Mouse (Mus musculus): ENCODE measurements at regions not wholly inside any gene's neighbourhood (a gene's known extent, or its start where the extent isn't known, plus 50 kb on each side); places are given as distances from the start of the nearest gene placed in this dataset.

- Histone ChIP-seq H3K27ac (no peak overlapping the region), H3K27me3 (no peaks in the 10 kb centered on the region), H3K9ac (no peak overlapping the region), H3K4me3 (replicated peaks) (no peak overlapping the region), H3K36me3 (no peaks in the 10 kb centered on the region), H3K4me2 (no peak overlapping the region), H3K4me1 (peaks cover 3% of the 10 kb centered on the region; the same call in 1 of the 2 replicates), H3K9me3 (replicated peaks) (no peaks in the 10 kb centered on the region)
- ATAC-seq (replicated peaks; ENCODE audit: low FRiP score) = no peak
- WGBS = 70% methylated on average over 5 of the region's 5 CpGs
Measured at GRCm38 (mm10) chr9:116338093-116338728, 163.1 kb upstream of the Tgfbr2 start.

DNA sequence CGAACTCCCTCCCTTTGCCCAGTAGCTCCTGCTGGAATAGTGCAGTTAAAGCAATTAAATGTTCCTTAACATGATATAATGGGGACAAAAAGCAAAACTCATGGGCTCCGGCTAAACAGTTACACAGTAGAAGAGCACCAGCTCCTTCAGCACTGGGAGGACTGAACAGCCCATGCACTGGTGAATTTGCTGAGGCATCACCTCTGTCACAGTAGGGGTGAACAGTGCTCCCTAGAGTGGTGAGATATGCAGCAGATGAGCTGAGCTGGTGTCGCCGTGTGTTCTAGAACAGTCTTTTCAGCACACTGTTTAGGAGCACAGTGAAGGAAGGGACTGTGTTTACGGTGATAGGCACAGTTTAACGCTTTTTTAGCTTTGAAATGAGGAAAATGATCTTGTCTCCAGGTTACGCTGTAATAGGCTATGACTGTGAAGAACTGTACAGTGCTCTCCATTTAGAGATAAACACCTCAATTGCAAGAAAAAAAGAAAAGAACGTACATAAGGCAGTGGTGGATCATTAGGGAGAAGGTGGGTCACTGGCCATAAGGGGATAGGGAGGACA lies 162.4 kb upstream of the Tgfbr2 start:
- Histone ChIP-seq H3K9ac (no peak overlapping the region), H3K27ac (no peak overlapping the region), H3K36me3 (no peaks in the 10 kb centered on the region), H3K9me3 (replicated peaks) (no peaks in the 10 kb centered on the region), H3K4me3 (replicated peaks) (no peak overlapping the region), H3K4me1 (peaks cover 3% of the 10 kb centered on the region; the same call in 1 of the 2 replicates), H3K4me2 (no peak overlapping the region), H3K27me3 (no peaks in the 10 kb centered on the region)
- 91% methylated on average over 8 of the region's 8 CpGs for WGBS
- ATAC-seq (replicated peaks; ENCODE audit: low FRiP score) = no peak

DNA sequence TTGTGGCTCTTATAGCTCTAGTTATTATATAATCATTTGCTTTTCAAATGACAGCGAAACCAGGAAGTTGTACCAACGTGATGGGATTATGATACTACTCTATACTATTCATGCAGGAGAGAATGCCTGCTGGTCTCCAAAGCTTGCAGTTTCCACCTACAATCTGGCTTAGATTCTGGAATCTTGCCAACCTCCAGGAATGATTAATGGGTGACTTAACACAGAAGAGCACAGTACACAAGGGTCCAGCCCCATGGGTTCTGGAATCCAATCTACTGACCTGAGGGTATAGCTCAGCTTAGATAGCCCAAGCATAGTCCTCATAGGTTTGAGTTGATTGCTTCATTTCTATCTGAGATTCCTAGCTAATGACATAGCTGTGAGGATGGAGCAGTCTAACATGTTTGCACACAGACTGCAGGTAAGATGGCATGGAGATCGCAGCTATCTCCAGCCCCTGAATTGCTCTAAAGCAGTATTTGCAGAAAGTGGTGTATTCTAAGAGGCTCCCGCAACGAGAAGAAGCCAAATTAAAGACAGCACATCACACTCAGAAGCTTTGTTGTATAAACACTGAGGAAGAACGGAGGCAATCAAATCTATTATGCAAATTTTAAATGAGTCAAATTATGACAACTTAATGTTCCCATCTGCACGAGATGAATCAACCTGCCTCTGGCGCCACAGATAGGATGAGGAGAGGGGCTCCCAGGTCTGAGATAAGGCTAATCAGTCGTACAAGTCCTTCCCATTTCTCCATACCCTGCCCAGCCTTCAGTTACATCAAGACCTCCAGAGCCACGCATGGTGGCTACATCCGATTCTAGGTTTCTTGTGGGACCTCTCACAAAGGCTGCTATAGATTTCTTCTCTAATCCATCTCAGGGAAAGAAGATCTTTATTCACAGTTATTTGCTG lies 160.7 kb upstream of the Tgfbr2 start:
- no peak overlapping the region for H3K27ac ChIP-seq
- H3K27me3 ChIP-seq = no peaks in the 10 kb centered on the region
- no peaks in the 10 kb centered on the region for H3K36me3 ChIP-seq
- 85% methylated on average over 11 of the region's 11 CpGs for WGBS
- peaks cover 7% of the 10 kb centered on the region; the same call in 1 of the 2 replicates for H3K4me1 ChIP-seq
- H3K4me3 ChIP-seq (replicated peaks) = no peak overlapping the region
- H3K4me2 ChIP-seq = no peak overlapping the region
- no peak overlapping the region for H3K9ac ChIP-seq
- no peaks in the 10 kb centered on the region for H3K9me3 ChIP-seq (replicated peaks)
- no peak for ATAC-seq (replicated peaks; ENCODE audit: low FRiP score)

GRCm38 (mm10) chr9:116333956-116334463 lies 158.8 kb upstream of the Tgfbr2 start:
- no peak overlapping the region for H3K27ac ChIP-seq
- no peak overlapping the region for H3K4me2 ChIP-seq
- no peaks in the 10 kb centered on the region for H3K9me3 ChIP-seq (replicated peaks)
- H3K9ac ChIP-seq = no peak overlapping the region
- no peak overlapping the region for H3K4me3 ChIP-seq (replicated peaks)
- H3K36me3 ChIP-seq = no peaks in the 10 kb centered on the region
- peaks cover 7% of the 10 kb centered on the region; the same call in 1 of the 2 replicates for H3K4me1 ChIP-seq
- ATAC-seq (replicated peaks; ENCODE audit: low FRiP score) = no peak
- 73% methylated on average over 6 of the region's 6 CpGs for WGBS
- no peaks in the 10 kb centered on the region for H3K27me3 ChIP-seq

DNA sequence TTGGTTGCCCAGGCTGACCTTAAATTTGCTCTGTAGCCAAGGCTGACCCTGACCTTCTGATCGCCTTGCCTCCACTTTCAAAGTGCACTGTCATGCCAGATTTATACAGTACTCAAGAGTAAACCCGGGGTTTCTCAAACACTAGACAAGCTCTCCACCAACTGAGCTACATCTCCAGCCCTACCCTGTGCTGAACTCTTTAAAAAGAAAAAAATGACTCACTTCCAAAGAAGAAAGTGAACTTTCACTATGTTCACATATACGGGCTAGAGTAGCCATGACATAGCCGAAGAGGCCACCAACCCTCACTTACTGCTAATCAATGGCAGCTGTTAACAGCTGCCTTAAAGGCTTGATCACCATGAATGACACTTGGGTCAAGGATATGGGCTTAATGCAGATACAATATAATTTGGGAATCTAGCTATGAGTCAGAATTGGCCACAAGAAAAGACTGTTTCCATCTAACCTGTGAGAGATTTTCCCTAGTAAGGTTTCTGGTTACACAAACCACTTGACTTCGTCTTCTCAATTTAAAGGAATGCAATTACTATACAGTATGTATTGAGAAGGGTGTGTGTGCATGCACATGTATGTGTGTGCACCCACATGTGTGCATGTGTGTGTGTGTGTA lies 157.4 kb upstream of the Tgfbr2 start:
- no peaks in the 10 kb centered on the region for H3K27me3 ChIP-seq
- H3K4me1 ChIP-seq = peaks cover 7% of the 10 kb centered on the region; the same call in 1 of the 2 replicates
- no peaks in the 10 kb centered on the region for H3K9me3 ChIP-seq (replicated peaks)
- no peak for ATAC-seq (replicated peaks; ENCODE audit: low FRiP score)
- no peaks in the 10 kb centered on the region for H3K36me3 ChIP-seq
- WGBS = 63% methylated on average over 5 of the region's 5 CpGs
- H3K4me3 ChIP-seq (replicated peaks) = no peak overlapping the region
- no peak overlapping the region for H3K27ac ChIP-seq
- no peak overlapping the region for H3K4me2 ChIP-seq
- H3K9ac ChIP-seq = no peak overlapping the region

DNA sequence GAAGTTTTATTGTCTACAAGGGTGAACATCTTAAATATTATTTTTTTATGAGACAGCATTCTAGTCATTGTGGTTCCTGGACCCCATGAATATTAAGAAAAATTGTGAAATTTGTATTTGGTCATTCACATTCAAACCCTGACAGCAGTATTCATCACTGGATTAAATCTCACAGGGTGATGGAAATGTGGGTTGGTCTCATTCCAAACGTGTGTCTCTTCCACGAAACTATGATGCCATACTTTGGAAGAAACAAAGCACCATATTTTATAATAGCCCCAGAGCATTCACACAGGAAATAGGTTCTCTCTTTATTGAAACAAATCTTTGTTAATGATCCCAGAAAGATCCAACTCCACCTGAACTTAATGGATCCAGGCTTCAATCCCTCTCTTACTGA lies 156.2 kb upstream of the Tgfbr2 start:
- H3K9me3 ChIP-seq (replicated peaks) = no peaks in the 10 kb centered on the region
- 62% methylated on average over 2 of the region's 2 CpGs for WGBS
- H3K4me1 ChIP-seq = peaks cover 7% of the 10 kb centered on the region; the same call in 1 of the 2 replicates
- H3K4me2 ChIP-seq = no peak overlapping the region
- no peak for ATAC-seq (replicated peaks; ENCODE audit: low FRiP score)
- no peak overlapping the region for H3K9ac ChIP-seq
- H3K36me3 ChIP-seq = no peaks in the 10 kb centered on the region
- no peaks in the 10 kb centered on the region for H3K27me3 ChIP-seq
- H3K27ac ChIP-seq = no peak overlapping the region
- H3K4me3 ChIP-seq (replicated peaks) = no peak overlapping the region

DNA sequence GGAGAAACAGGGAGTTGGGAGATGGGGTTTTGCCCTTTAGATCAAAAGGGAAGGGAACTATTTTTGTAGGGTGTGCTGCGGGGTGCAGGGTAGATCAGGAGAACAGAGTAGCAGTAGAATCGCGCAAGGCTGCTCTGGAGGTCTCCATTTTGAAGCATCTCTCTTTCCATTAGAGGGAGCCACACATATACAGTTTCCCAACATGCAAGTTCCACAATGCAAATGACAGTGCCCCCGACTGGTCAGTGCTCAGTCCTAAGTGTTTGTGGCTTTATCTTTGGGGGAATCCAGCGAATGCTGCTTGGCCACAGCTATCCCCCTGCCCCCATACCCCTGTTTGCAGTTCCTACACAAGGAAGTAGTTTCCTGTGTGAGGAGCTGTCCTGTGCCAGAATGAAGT lies 155.6 kb upstream of the Tgfbr2 start:
- Histone ChIP-seq H3K9me3 (replicated peaks) (no peaks in the 10 kb centered on the region), H3K4me1 (peaks cover 6% of the 10 kb centered on the region; the same call in 1 of the 2 replicates), H3K36me3 (no peaks in the 10 kb centered on the region), H3K4me2 (no peak overlapping the region), H3K4me3 (replicated peaks) (no peak overlapping the region), H3K27me3 (no peaks in the 10 kb centered on the region), H3K9ac (no peak overlapping the region), H3K27ac (no peak overlapping the region)
- ATAC-seq (replicated peaks; ENCODE audit: low FRiP score) = no peak
- 65% methylated on average over 5 of the region's 5 CpGs for WGBS

GRCm38 (mm10) chr9:116329147-116329546 lies 154.0 kb upstream of the Tgfbr2 start:
- Histone ChIP-seq H3K36me3 (no peaks in the 10 kb centered on the region), H3K27me3 (no peaks in the 10 kb centered on the region), H3K9ac (no peak overlapping the region), H3K4me2 (no peak overlapping the region), H3K27ac (no peak overlapping the region), H3K4me3 (replicated peaks) (no peak overlapping the region), H3K9me3 (replicated peaks) (no peaks in the 10 kb centered on the region), H3K4me1 (0 out of 2 replicates have a peak, but pooled peaks cover 3% of the 10 kb centered on the region)
- 72% methylated on average over 5 of the region's 5 CpGs for WGBS
- no peak for ATAC-seq (replicated peaks; ENCODE audit: low FRiP score)

DNA sequence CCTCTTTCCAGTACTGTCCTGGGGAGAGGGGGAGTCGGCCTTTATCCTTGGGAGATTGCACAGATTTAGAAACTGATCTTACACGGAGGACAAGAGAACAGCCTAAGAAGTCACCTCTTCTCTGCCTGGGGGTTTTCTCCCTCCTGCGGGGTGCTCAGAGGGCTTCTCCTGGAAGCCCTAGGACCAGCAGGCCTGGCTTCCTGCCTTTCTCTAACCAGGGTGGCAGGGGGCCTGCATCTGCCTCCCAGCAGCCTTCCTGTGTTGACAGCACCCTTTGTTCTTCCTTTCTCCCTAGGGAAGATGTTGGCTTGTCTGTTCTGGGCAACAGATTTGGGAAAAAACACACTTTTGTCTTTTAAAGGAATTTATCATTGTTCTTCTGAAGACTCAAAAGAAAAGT lies 153.0 kb upstream of the Tgfbr2 start:
- H3K36me3 ChIP-seq = no peaks in the 10 kb centered on the region
- H3K4me2 ChIP-seq = no peak overlapping the region
- no peak overlapping the region for H3K4me3 ChIP-seq (replicated peaks)
- 13% methylated on average over 3 of the region's 3 CpGs for WGBS
- H3K9me3 ChIP-seq (replicated peaks) = no peaks in the 10 kb centered on the region
- no peak for ATAC-seq (replicated peaks; ENCODE audit: low FRiP score)
- no peak overlapping the region for H3K9ac ChIP-seq
- H3K4me1 ChIP-seq = 0 out of 2 replicates have a peak, but pooled peaks cover 3% of the 10 kb centered on the region
- H3K27me3 ChIP-seq = no peaks in the 10 kb centered on the region
- 0 out of 2 replicates have a peak overlapping the region, but pooled peaks have one; percentile 11 for H3K27ac ChIP-seq

GRCm38 (mm10) chr9:116327080-116327479 lies 151.9 kb upstream of the Tgfbr2 start:
- 89% methylated on average over 2 of the region's 2 CpGs for WGBS
- H3K27me3 ChIP-seq = no peaks in the 10 kb centered on the region
- H3K9me3 ChIP-seq (replicated peaks) = no peaks in the 10 kb centered on the region
- H3K4me3 ChIP-seq (replicated peaks) = no peak overlapping the region
- 0 out of 2 replicates have a peak, but pooled peaks cover 3% of the 10 kb centered on the region for H3K4me1 ChIP-seq
- no peak overlapping the region for H3K4me2 ChIP-seq
- H3K36me3 ChIP-seq = no peaks in the 10 kb centered on the region
- no peak overlapping the region for H3K27ac ChIP-seq
- no peak for ATAC-seq (replicated peaks; ENCODE audit: low FRiP score)
- no peak overlapping the region for H3K9ac ChIP-seq

DNA sequence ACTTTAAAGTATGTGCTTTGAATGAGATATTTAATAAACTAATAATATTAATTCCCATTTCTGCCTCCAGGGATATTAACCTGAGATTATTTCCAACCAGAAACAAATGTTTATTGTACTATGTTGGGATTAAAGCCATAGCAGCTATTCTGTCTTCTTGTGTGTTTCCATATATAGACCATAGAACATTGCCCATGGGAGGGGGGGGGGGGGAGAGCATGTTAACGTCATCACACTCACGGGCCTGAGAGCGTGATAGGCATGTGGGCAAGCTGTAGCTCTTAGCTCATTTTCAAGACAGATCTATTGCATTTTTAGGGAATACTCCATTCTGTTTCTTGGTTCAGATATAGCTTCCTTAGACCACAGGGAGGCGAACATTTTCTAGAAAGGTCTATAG lies 149.8 kb upstream of the Tgfbr2 start:
- WGBS = 83% methylated on average over 4 of the region's 4 CpGs
- no peak for ATAC-seq (replicated peaks; ENCODE audit: low FRiP score)
- no peak overlapping the region for H3K27ac ChIP-seq
- H3K4me3 ChIP-seq (replicated peaks) = no peak overlapping the region
- H3K36me3 ChIP-seq = no peaks in the 10 kb centered on the region
- no peaks in the 10 kb centered on the region for H3K27me3 ChIP-seq
- H3K9ac ChIP-seq = no peak overlapping the region
- no peaks in the 10 kb centered on the region for H3K9me3 ChIP-seq (replicated peaks)
- H3K4me2 ChIP-seq = no peak overlapping the region
- no peaks in the 10 kb centered on the region for H3K4me1 ChIP-seq

Measured in kidney, embryonic 15.5 days (tissue).